Comparison of ENCODE assay signal across 30 mouse cellular contexts in the genomic region with DNA sequence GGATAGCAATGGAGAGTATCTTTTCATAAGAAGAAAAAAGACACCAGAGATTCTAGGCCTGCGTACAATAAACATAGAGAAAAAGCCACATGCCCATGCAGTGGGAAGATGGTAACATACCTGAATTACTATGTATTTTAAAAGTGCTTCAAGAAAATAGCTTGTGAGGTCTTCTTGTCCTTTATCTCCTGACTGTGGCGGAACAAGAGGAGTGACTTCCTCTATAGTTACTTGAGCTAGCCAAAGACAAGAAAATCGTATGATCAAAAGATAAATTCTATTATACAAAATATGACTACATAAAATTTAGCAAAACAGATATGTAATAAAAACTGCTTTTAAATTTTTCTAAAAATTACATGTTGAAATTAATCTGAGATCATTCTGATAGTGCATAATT.
"Had no signal": no experiment of that assay in that cellular context is flagged by ENCODE, and none has a peak within 500 bp of the region (broad histone marks: within the 10 kb centered on the region; RNA-seq: fewer than 3 reads in every experiment).

No protein-coding gene starts in this region.

- H3K4me1 ChIP-seq: heart, embryonic 10.5 days; heart, embryonic 12.5 days; heart, embryonic 15.5 days; hindbrain, embryonic 10.5 days; hindbrain, embryonic 12.5 days; hindbrain, embryonic 13.5 days; hindbrain, embryonic 15.5 days; intestine, embryonic 15.5 days; kidney, embryonic 15.5 days had no signal

- H3K9ac ChIP-seq: heart, embryonic 12.5 days; heart, embryonic 13.5 days; heart, embryonic 15.5 days; hindbrain, embryonic 12.5 days; hindbrain, embryonic 13.5 days; hindbrain, embryonic 14.5 days; hindbrain, embryonic 15.5 days; intestine, embryonic 15.5 days; kidney, embryonic 15.5 days had no signal

- H3K9me3 ChIP-seq: heart, embryonic 10.5 days; heart, embryonic 12.5 days; heart, embryonic 13.5 days; heart, embryonic 15.5 days; hindbrain, embryonic 10.5 days; hindbrain, embryonic 12.5 days; hindbrain, embryonic 13.5 days; hindbrain, embryonic 15.5 days; intestine, embryonic 15.5 days; kidney, embryonic 15.5 days had no signal

- H3K36me3 ChIP-seq: intestine, embryonic 15.5 days had no signal

- H3K27ac ChIP-seq: heart, embryonic 10.5 days; heart, embryonic 13.5 days; heart, embryonic 15.5 days; hindbrain, embryonic 10.5 days; hindbrain, embryonic 12.5 days; hindbrain, embryonic 13.5 days; hindbrain, embryonic 14.5 days; hindbrain, embryonic 15.5 days; hindbrain, postnatal 0 days; intestine, embryonic 15.5 days; kidney, embryonic 15.5 days; kidney, postnatal 0 days; layer of hippocampus, adult 2 months; left cerebral cortex, adult 2 months had no signal

- H3K27me3 ChIP-seq: heart, embryonic 12.5 days; heart, embryonic 13.5 days; heart, embryonic 15.5 days; hindbrain, embryonic 12.5 days; hindbrain, embryonic 13.5 days; hindbrain, embryonic 15.5 days; intestine, embryonic 15.5 days; kidney, embryonic 15.5 days had no signal

- H3K4me3 ChIP-seq: heart, embryonic 10.5 days; heart, embryonic 12.5 days; heart, embryonic 13.5 days; heart, embryonic 15.5 days; hindbrain, embryonic 10.5 days; hindbrain, embryonic 12.5 days; hindbrain, embryonic 13.5 days; hindbrain, embryonic 15.5 days; intestine, embryonic 15.5 days; kidney, embryonic 15.5 days; layer of hippocampus, adult 2 months; left cerebral cortex, adult 2 months had no signal

- DNase-seq: heart, postnatal 10 days; heart, postnatal 14 days; heart, postnatal 36 days; heart, postnatal 4 days; kidney, adult 11 months; kidney, adult 18-20 months; kidney, adult 2 months; kidney, adult 8-10 months; kidney, adult 9 months; kidney, postnatal 14 days; kidney, postnatal 25 days; kidney, postnatal 36 days; kidney, postnatal 4 days; layer of hippocampus, adult 9-11 months; layer of hippocampus, postnatal 36 days had no signal
